Mouse (Mus musculus) olfactory bulb, adult 2 months (tissue): ENCODE results near the gene Zfand2b. TPM values are rescaled to one million over a fixed set of nuclear protein-coding genes. Genes with fewer than 3 reads are reported as not detected.
A peak's percentile ranks its signal among the peaks of the same experiment; 100 is the strongest.

Experiments
- H3K27ac ChIP-seq: fragments of 200-500 bp; 2 replicates; pipeline ENCODE4 v1.5.1; 2012; ENCODE audit warnings: low read depth, low read length; ENCODE audit not compliant: insufficient read depth
- H3K4me1 ChIP-seq: fragments of 200-500 bp; 2 replicates; pipeline ENCODE4 v1.6.1; 2012; ENCODE audit warnings: low read length; ENCODE audit not compliant: control insufficient read depth, insufficient read depth
- H3K4me3 ChIP-seq: fragments of 200-500 bp; 2 replicates; pipeline ENCODE4 v1.5.1; 2012; ENCODE audit warnings: mild to moderate bottlenecking, low read depth, low read length, moderate library complexity; ENCODE audit not compliant: insufficient read depth
- CTCF ChIP-seq: fragments of 200-500 bp; IDR thresholded peaks from 2 replicates; pipeline ENCODE4 v1.5.1; 2012; ENCODE audit warnings: low read depth, mild to moderate bottlenecking, low read length, moderate library complexity; ENCODE audit not compliant: insufficient read depth
- POLR2A ChIP-seq: fragments of 200-500 bp; IDR thresholded peaks from 2 replicates; pipeline ENCODE4 v1.6.1; 2012; ENCODE audit warnings: mild to moderate bottlenecking, low read depth, low read length, moderate library complexity; ENCODE audit not compliant: insufficient read depth
- WGBS: fragments of 180-500 bp; shearing (Covaris S2); methylation state at CpG from one replicate; pipeline ENCODE4 v1.1.7; 2018; 5-methylcytosine and 5-hydroxymethylcytosine counted together
- polyA plus RNA-seq: library from polyadenylated mRNA; stranded (reverse); fragments of >200 nt; gene quantifications from 2 replicates; pipeline ENCODE4 v1.2.4, GENCODE M21; 2012; ENCODE audit warnings: low replicate concordance; ENCODE audit not compliant: missing spikeins, insufficient read depth, insufficient read length

Gene Zfand2b
- polyA plus RNA-seq, 1 experiment = not detected

DNA sequence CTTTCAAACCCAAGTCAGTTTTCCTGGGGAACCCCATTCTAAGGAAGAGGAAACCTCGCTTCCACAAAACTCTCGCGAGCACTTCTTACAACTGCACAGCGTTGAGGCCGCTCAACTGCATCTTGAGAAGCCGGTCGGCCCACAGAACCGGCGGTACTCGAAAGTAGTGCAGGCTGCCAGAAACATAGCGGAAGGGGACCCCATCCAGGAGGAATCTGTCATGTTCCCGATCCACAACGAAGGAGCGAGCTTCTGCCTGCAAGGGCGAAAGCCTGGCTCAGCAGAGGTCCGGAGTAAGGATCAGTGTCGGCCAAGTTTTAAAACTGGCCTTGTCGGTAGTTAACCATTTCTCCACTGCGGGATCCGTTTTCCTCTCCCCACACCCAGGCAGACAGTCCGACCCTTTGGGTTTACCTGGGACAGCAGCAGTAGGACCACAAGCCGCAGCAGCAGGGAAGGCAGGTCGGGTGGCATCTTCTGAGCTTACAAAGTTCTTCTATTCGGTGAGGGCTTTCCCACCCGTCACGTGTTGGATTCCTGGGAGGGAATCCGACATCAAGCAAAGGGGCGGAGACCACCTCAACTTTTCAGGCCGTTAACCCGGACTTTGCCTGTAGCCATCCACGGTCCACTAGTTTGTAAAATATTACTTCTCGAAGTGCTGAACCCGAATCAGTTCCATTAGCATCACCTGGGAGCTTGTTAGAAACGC, 40.7 kb downstream of the Zfand2b start:
- H3K4me1 ChIP-seq = peaks cover 23% of the 10 kb centered on the region
- H3K4me3 ChIP-seq = peak overlapping the region; percentile 30
- WGBS = 11% methylated on average over 34 of the region's 34 CpGs
- no peak for TF ChIP-seq CTCF
- TF ChIP-seq POLR2A = no peak
- H3K27ac ChIP-seq = no peak overlapping the region

- peak within 1 kb of the TSS; percentile 50; the same call in 1 of the 2 replicates for H3K27ac ChIP-seq
- no peak for TF ChIP-seq CTCF
- peak; percentile 50 for TF ChIP-seq POLR2A
- H3K4me3 ChIP-seq = peak within 1 kb of the TSS; percentile 98
- 4% methylated on average over 42 of the region's 42 CpGs for WGBS
- peaks cover 28% of the 10 kb centered on the region for H3K4me1 ChIP-seq
These were observed 42.0 kb downstream of the Zfand2b start, which contains the start of the genes Glb1l and Stk16 for GRCm38 (mm10) chr1:75210136-75211087. Gene Glb1l (minus strand): TSS chr1:75210813. Gene Stk16 (plus strand): TSS chr1:75210838.

GRCm38 (mm10) chr1:75211141-75211708, 42.8 kb downstream of the Zfand2b start:
- Histone ChIP-seq H3K4me3 (peak overlapping the region; percentile 98), H3K27ac (no peak overlapping the region), H3K4me1 (peaks cover 34% of the 10 kb centered on the region)
- TF ChIP-seq CTCF (no peak), POLR2A (no peak)
- WGBS = 12% methylated on average over 17 of the region's 17 CpGs

GRCm38 (mm10) chr1:75212542-75212941, 44.1 kb downstream of the Zfand2b start:
- peaks cover 40% of the 10 kb centered on the region for H3K4me1 ChIP-seq
- 91% methylated on average over 4 of the region's 4 CpGs for WGBS

GRCm38 (mm10) chr1:75213096-75213495, 44.6 kb downstream of the Zfand2b start:
- TF ChIP-seq CTCF (no peak), POLR2A (no peak)
- no peak overlapping the region for H3K4me3 ChIP-seq
- H3K4me1 ChIP-seq = peaks cover 43% of the 10 kb centered on the region
- no peak overlapping the region for H3K27ac ChIP-seq
- 88% methylated on average over 7 of the region's 7 CpGs for WGBS

More at GRCm38 (mm10) chr1:75212542-75212941, 44.1 kb downstream of the Zfand2b start:
- TF ChIP-seq POLR2A = no peak
- TF ChIP-seq CTCF = no peak
- H3K27ac ChIP-seq = no peak overlapping the region
- no peak overlapping the region for H3K4me3 ChIP-seq

DNA sequence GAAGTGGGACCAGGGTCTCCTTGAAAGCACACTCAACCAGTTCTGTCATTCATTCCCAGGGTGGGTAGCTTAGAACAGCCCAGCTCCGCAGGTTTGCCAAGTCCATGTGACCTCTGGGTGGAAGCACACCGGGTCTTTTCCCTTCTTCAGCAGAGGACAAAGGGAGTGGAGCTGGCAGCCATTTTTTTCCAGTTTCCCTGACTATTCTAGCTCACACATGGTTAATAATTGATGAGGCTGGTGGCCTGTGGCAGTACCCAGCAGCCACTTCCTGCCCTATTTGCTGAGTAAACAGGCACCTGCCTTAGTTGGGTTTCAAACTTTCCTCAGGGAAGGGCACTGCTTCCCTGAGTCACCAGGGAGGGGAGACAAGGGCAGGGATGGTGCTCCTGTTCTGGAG, 46.0 kb downstream of the Zfand2b start:
- WGBS = 49% methylated on average over 2 of the region's 2 CpGs
- Histone ChIP-seq H3K4me1 (peaks cover 39% of the 10 kb centered on the region), H3K4me3 (no peak overlapping the region), H3K27ac (no peak overlapping the region)
- TF ChIP-seq POLR2A = no peak
- no peak for TF ChIP-seq CTCF

DNA sequence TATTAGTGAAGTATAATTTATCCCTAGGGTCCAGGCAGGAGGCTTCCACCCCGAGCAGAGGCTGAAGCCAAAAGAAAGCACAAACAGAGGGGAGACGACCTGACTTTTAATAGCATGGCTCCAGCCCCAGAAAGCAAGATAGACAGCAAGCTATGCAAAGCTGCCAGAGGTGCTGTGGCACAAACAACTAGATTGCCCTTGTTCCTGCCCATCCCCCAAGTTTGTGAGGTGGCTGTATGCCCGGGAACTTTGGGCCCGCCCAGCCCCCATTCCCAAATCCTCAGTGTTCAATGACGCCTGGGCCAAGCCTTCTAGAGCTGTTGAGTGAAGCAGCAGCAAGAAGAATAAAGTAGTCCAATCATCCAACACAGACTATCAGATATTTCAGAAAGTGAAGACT, 46.4 kb downstream of the Zfand2b start:
- Histone ChIP-seq H3K27ac (no peak overlapping the region), H3K4me1 (peaks cover 44% of the 10 kb centered on the region), H3K4me3 (no peak overlapping the region)
- 25% methylated on average over 5 of the region's 5 CpGs for WGBS
- TF ChIP-seq CTCF (no peak), POLR2A (no peak)

GRCm38 (mm10) chr1:75215785-75216184, 47.3 kb downstream of the Zfand2b start:
- TF ChIP-seq POLR2A = no peak
- TF ChIP-seq CTCF = no peak
- peaks cover 43% of the 10 kb centered on the region for H3K4me1 ChIP-seq
- 84% methylated on average over 9 of the region's 9 CpGs for WGBS
- H3K4me3 ChIP-seq = no peak overlapping the region
- H3K27ac ChIP-seq = no peak overlapping the region
